ENCODE assay signal across 9 mouse cellular contexts in the genomic region with DNA sequence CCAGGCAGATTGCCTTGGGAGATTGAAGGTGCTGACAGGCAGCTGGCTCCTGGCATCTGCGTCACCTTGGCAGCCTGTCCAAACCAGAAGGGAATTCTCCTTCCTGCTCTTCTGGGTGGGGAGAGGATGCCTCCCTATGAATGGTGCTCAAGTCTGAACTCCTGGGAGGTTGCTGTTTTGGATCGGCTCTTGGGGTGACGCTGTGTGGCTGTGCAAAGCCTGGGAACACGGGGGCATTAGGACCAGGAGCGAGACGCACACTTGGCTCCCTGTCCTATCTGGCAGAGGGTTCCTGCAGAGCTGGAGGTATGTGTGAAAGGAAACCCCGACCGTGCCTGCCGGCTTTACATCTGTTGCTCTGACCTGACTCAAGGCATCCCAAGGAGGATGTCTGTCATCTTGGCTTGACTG. TPM values are rescaled to one million over a fixed set of nuclear protein-coding genes. Genes with fewer than 3 reads are reported as not detected.
DNase-seq lines count a peak whose midpoint lies in the region; ATAC-seq lines count a peak whose summit lies in the region.
"Had no signal": no experiment of that assay in that cellular context is flagged by ENCODE, and none has a peak within 500 bp of the region (broad histone marks: within the 10 kb centered on the region; RNA-seq: fewer than 3 reads in every experiment).

TSS of gene Galnt15 (plus strand) at position 309 of the 411 bp plus-strand sequence.

- no peak within 1 kb of the TSS for H3K4me3 ChIP-seq in midbrain, embryonic 16.5 days (ENCODE audit: low read depth, low read length)

- peak; percentile 14 for DNase-seq in right cerebral cortex, adult 18-20 months
- no peak for DNase-seq in right cerebral cortex, postnatal 36 days (ENCODE audit: low spot score in 2 of 2)
- peak; percentile 91 to 92 for DNase-seq in cerebellum, postnatal 36 days
- DNase-seq in heart, adult 11 months = peak; percentile 99
- DNase-seq in kidney, adult 9 months = peak; percentile 48
- no peak for DNase-seq in spleen, adult 12 weeks (ENCODE audit: low spot score)
- no peak for DNase-seq in left cerebral cortex, adult 18-20 months (ENCODE audit: low spot score in 2 of 2)

- no peak within 1 kb of the TSS for H3K27ac ChIP-seq in midbrain, embryonic 16.5 days (ENCODE audit: low read length)
- H3K27ac ChIP-seq: liver, embryonic 14.5 days had no signal

- 0 out of 2 replicates have a peak within 1 kb of the TSS, but pooled peaks have one; percentile 5 for H3K9ac ChIP-seq in midbrain, embryonic 16.5 days (ENCODE audit: low read depth, low read length)
- H3K9ac ChIP-seq: liver, embryonic 14.5 days had no signal

- WGBS in midbrain, embryonic 16.5 days = 11% methylated on average over 9 of the region's 9 CpGs

- ATAC-seq in midbrain, embryonic 16.5 days = no peak

- no peaks in the 10 kb centered on the region for H3K9me3 ChIP-seq in midbrain, embryonic 16.5 days (replicated peaks; ENCODE audit: control insufficient read depth, low read length, poor library complexity, severe bottlenecking)

- H3K4me2 ChIP-seq in midbrain, embryonic 16.5 days (ENCODE audit: low read length) = peak within 1 kb of the TSS; percentile 33

- H3K36me3 ChIP-seq in midbrain, embryonic 16.5 days (ENCODE audit: control insufficient read depth, insufficient read depth, low read length) = no peaks in the 10 kb centered on the region

- H3K27me3 ChIP-seq in midbrain, embryonic 16.5 days (ENCODE audit: control insufficient read depth, insufficient read depth, low read depth, low read length) = no peaks in the 10 kb centered on the region

- H3K4me1 ChIP-seq in midbrain, embryonic 16.5 days (ENCODE audit: control insufficient read depth, insufficient read depth, low read length) = peaks cover 6% of the 10 kb centered on the region

RNA-seq across cellular contexts. Expression of gene Galnt15, which starts in this region (rescaled TPM):
- 0.45 and 0.52 TPM in 2 replicates for polyA plus RNA-seq in midbrain, embryonic 16.5 days (2015; fragmentation: Nextera tagmentation; extraction: Ambion mirVana)
- 1 to 10 TPM; 1.8 to 2.6 TPM for total RNA-seq in left cerebral cortex, adult 18-20 months (2021)
- polyA plus RNA-seq: liver, embryonic 14.5 days had no signal

Comparison
In these comparisons a context has a peak if more than half of its experiments do, and no peak if none do; other contexts are left out.
1. DNase-seq: peak in right cerebral cortex, adult 18-20 months (single experiment), cerebellum, postnatal 36 days (2 of 2), heart, adult 11 months (single experiment) and kidney, adult 9 months (single experiment); none in right cerebral cortex, postnatal 36 days (0 of 2), spleen, adult 12 weeks (single experiment) and left cerebral cortex, adult 18-20 months (0 of 2).